Mouse (Mus musculus): Measurements from ENCODE around the gene H2-M10.4.

DNA sequence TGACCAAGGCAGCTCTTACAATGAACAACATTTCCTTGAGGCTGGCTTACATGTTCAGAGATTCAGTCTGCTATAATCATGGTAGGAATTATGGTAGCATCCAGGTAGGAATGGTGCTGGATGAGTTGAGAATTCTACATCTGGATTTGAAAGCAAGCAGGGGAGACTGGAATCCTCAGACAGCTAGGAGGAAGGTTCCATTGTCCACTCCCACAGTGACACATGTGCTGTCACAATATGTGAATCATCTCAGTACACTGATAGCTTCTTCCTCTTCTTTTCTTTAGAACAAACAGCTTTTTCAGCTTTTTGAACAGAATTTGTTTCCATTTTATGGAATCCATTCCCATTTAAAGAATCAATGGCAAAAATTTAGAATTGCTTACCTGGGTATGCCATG, 41.8 kb upstream of the H2-M10.4 start:
- TF ChIP-seq CTCF (IDR thresholded peaks at IDR 0.05; ENCODE audit: low read depth, low read length) (no peak), POLR2A (IDR thresholded peaks at IDR 0.05; ENCODE audit: extremely low read depth, insufficient read depth, low read length) (no peak)

Data from liver, adult 2 months (tissue).